Mouse (Mus musculus) lung, postnatal 0 days (tissue): ENCODE data around the gene Reep3.

Source experiments
- CTCF ChIP-seq: IDR thresholded peaks from 2 replicates; pipeline ENCODE4 v1.5.1; 2016; ENCODE audit warnings: antibody characterized with exemption, mild to moderate bottlenecking
- EP300 ChIP-seq: IDR thresholded peaks from 2 replicates; pipeline ENCODE4 v1.6.1; 2016; ENCODE audit warnings: antibody characterized with exemption, mild to moderate bottlenecking, control low read depth

DNA sequence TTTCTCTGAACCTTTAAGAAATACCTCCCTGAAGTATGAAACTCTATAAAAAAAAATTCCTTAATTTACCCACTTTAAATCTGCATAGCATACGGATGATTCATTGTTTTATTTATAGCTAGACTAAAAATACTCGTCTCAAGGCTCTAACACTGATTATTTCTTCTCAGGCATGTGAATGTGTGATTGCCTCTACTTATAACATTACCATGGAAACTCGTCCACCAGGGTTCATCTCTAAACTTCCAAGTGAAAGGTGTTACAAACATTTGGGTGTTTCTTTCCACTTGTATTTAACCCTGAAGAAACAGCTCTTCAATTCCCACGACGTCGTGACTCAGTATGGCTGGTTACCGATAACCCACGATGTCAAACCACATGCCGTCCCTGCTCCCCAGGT is 73.7 kb downstream of the Reep3 start:
- TF ChIP-seq EP300 (no peak), CTCF (no peak)
